Mouse (Mus musculus) CH12.LX (cell line): ENCODE data around the gene Lyz1. TPM values are rescaled to one million over a fixed set of nuclear protein-coding genes. Genes with fewer than 3 reads are reported as not detected.

Experiments used
- DNase-seq: peaks from one replicate; pipeline ENCODE4 v3.0.0-alpha.2; 2013; ENCODE audit errors: extremely low read depth
- H3K27ac ChIP-seq: 2 replicates; pipeline ENCODE4 v1.5.1; 2012; ENCODE audit warnings: low read depth, mild to moderate bottlenecking, control low read depth, moderate library complexity; ENCODE audit not compliant: insufficient read depth
- H3K27me3 ChIP-seq: replicated peaks from 2 replicates; pipeline ENCODE3; 2012; ENCODE audit warnings: inconsistent platforms
- H3K36me3 ChIP-seq, 2 experiments: replicated peaks in 1 of 2; 2 replicates each; pipeline versions ENCODE3 to v1.6.1; 2012; ENCODE audit warnings: inconsistent platforms in 1 of 2, low read length in 1 of 2, mild to moderate bottlenecking in 1 of 2, mixed read lengths in 1 of 2, moderate library complexity in 1 of 2; ENCODE audit not compliant: control insufficient read depth in 1 of 2, insufficient read depth in 1 of 2
- H3K4me1 ChIP-seq, 2 experiments: 2 replicates each; pipeline ENCODE4 v1.6.1; 2012; ENCODE audit warnings: inconsistent platforms in 1 of 2, moderate library complexity in 1 of 2; ENCODE audit not compliant: insufficient read depth in 2 of 2, control insufficient read depth in 1 of 2
- H3K4me2 ChIP-seq: 2 replicates; pipeline ENCODE4 v1.6.1; 2012; ENCODE audit warnings: low read depth, mild to moderate bottlenecking, control low read depth; ENCODE audit not compliant: poor library complexity, insufficient read depth, severe bottlenecking
- H3K4me3 ChIP-seq, 3 experiments: fragments of 150-350 bp in 1 of 3; sonication (generic) in 1 of 3; replicated peaks in 1 of 3; 2 replicates each; pipeline versions ENCODE3 to v1.5.1; 2011 to 2012; ENCODE audit warnings: low read depth in 2 of 3, low read length in 2 of 3, mild to moderate bottlenecking in 2 of 3, moderate library complexity in 2 of 3, control low read depth in 1 of 3, improper control_type of control experiment in 1 of 3, inconsistent platforms in 1 of 3, mixed read lengths in 1 of 3; ENCODE audit not compliant: poor library complexity in 1 of 3
- H3K79me2 ChIP-seq: replicated peaks from 2 replicates; pipeline ENCODE4 v1.6.1; 2012; ENCODE audit warnings: mild to moderate bottlenecking, moderate library complexity; ENCODE audit not compliant: control insufficient read depth, poor library complexity, insufficient read depth, severe bottlenecking; ENCODE audit errors: extremely low read depth
- H3K9ac ChIP-seq: 2 replicates; pipeline ENCODE4 v1.6.1; 2012; ENCODE audit warnings: low read depth, mild to moderate bottlenecking, control low read depth, moderate library complexity; ENCODE audit not compliant: insufficient read depth
- H3K9me3 ChIP-seq: replicated peaks from 2 replicates; pipeline ENCODE3; 2012; ENCODE audit warnings: low read length, inconsistent platforms, mixed read lengths
- CHD1 ChIP-seq: IDR thresholded peaks from 2 replicates; pipeline ENCODE4 v1.6.1; 2012; ENCODE audit warnings: low read depth, low read length, improper control_type of control experiment, inconsistent platforms
- CTCF ChIP-seq, 2 experiments: IDR thresholded peaks in 1 of 2; conservative IDR thresholded peaks in 1 of 2; 2 replicates each; pipeline ENCODE4 v1.5.1; 2011 to 2012; ENCODE audit warnings: low read depth in 2 of 2, low read length in 2 of 2, improper control_type of control experiment in 1 of 2, inconsistent platforms in 1 of 2, mild to moderate bottlenecking in 1 of 2, moderate library complexity in 1 of 2
- IRF4 ChIP-seq: IDR thresholded peaks from 2 replicates; pipeline ENCODE4 v1.6.1; 2014; ENCODE audit warnings: low read depth, mild to moderate bottlenecking, inconsistent platforms, low read length, improper control_type of control experiment
- KAT2A ChIP-seq: IDR thresholded peaks from 2 replicates; pipeline ENCODE4 v1.6.1; 2012; ENCODE audit warnings: low read length, improper control_type of control experiment, inconsistent platforms; ENCODE audit not compliant: insufficient replicate concordance
- MAFK ChIP-seq: IDR thresholded peaks from 2 replicates; pipeline ENCODE4 v1.6.1; 2011; ENCODE audit warnings: low read length, improper control_type of control experiment; ENCODE audit not compliant: insufficient replicate concordance
- MYC ChIP-seq: IDR thresholded peaks from 2 replicates; pipeline ENCODE4 v1.6.1; 2011; ENCODE audit warnings: low read depth, mild to moderate bottlenecking, improper control_type of control experiment, low read length
- NELFE ChIP-seq: IDR thresholded peaks from 2 replicates; pipeline ENCODE4 v1.6.1; 2011; ENCODE audit warnings: low read depth, low read length, improper control_type of control experiment
- NRF1 ChIP-seq: IDR thresholded peaks from 2 replicates; pipeline ENCODE4 v1.6.1; 2014; ENCODE audit warnings: low read depth, mild to moderate bottlenecking, inconsistent platforms, low read length, improper control_type of control experiment, moderate library complexity
- POLR2AphosphoS2 ChIP-seq: IDR thresholded peaks from 2 replicates; pipeline ENCODE4 v1.6.1; 2011; ENCODE audit warnings: low read depth, low read length, improper control_type of control experiment
- RAD21 ChIP-seq: IDR thresholded peaks from 2 replicates; pipeline ENCODE4 v1.6.1; 2011; ENCODE audit warnings: low read depth, mild to moderate bottlenecking, low read length, improper control_type of control experiment, moderate library complexity
- SMC3 ChIP-seq: IDR thresholded peaks from 2 replicates; pipeline ENCODE4 v1.6.1; 2011; ENCODE audit warnings: low read depth, low read length, improper control_type of control experiment
- TBP ChIP-seq: conservative IDR thresholded peaks from 2 replicates; pipeline ENCODE4 v1.6.1; 2011; ENCODE audit warnings: low read depth, low read length, improper control_type of control experiment
- TCF12 ChIP-seq: IDR thresholded peaks from 2 replicates; pipeline ENCODE4 v1.6.1; 2014; ENCODE audit warnings: low read depth, mild to moderate bottlenecking, inconsistent platforms, low read length, improper control_type of control experiment
- USF2 ChIP-seq: conservative IDR thresholded peaks from 2 replicates; pipeline ENCODE4 v1.6.1; 2011; ENCODE audit warnings: low read depth, low read length, improper control_type of control experiment
- ZKSCAN1 ChIP-seq: IDR thresholded peaks from 2 replicates; pipeline ENCODE4 v1.6.1; 2012; ENCODE audit warnings: low read depth, inconsistent platforms, low read length, improper control_type of control experiment, borderline replicate concordance
- ZNF384 ChIP-seq: IDR thresholded peaks from 2 replicates; pipeline ENCODE4 v1.6.1; 2012; ENCODE audit warnings: low read depth, low read length, improper control_type of control experiment, inconsistent platforms
- dilution Hi-C: fragments of 300-500 bp; cut with MboI; formaldehyde crosslinking; loops from 2 replicates; pipeline ENCODE4 v1.14.3; 2020; ENCODE audit warnings: low sequenced_read_pairs; ENCODE audit not compliant: extremely low pct_unique_long_range_greater_than_20kb, extremely low pct_ligation_motif_present
- in situ Hi-C: fragments of 300-500 bp; cut with MboI; formaldehyde crosslinking; loops from 3 replicates; pipeline ENCODE4 v1.14.3; 2019; ENCODE audit warnings: low sequenced_read_pairs, low pct_ligation_motif_present, low pct_unique_long_range_greater_than_20kb, mixed read lengths
- polyA plus RNA-seq: library from polyadenylated mRNA; unstranded; fragments of >175 nt; gene quantifications from 2 replicates; pipeline ENCODE4 v1.2.1, GENCODE M21; 2012; ENCODE audit warnings: low read depth; ENCODE audit not compliant: insufficient read length
- total RNA-seq, 2 experiments: library from RNA; depleted of rRNA; stranded (reverse); fragments of 300-350 nt in 1 of 2; fragments of >200 nt in 1 of 2; gene quantifications; 2 replicates each; pipeline ENCODE4 v1.2.3; 2012 to 2014

Lyz1 gene
- total and polyA plus RNA-seq, 3 experiments: not detected

DNA sequence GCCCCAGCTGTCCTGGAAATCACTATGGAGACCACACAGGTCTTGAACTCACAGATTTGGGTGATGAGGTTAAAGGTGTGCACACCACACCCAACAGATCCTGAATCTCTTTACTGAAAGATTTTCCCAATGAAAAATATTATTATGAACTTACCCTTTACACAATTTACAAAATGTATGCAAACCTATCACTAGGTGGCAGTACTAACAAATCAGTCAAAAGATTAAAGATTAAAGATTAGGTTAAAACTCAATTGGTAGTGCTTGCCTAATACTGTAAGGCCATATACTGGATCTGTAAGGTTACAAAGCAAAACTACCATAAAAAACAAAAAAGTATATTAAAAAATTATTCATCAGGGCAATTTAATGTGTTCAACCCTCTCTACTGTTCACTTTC is 45.3 kb upstream of the Lyz1 start:
- dilution Hi-C loops (no loop called here), in situ Hi-C loops (no loop called here)
- Histone ChIP-seq H3K4me2 (no peak overlapping the region), H3K4me1 (peaks cover 0 to 22% of the 10 kb centered on the region in 2 experiments; a peak in 2 of 4 replicates), H3K4me3 (no peak overlapping the region), H3K9ac (no peak overlapping the region), H3K27me3 (no peaks in the 10 kb centered on the region), H3K36me3 (peaks cover 0 to 20% of the 10 kb centered on the region in 2 experiments), H3K27ac (no peak overlapping the region), H3K79me2 (no peaks in the 10 kb centered on the region), H3K9me3 (no peaks in the 10 kb centered on the region)
- no peak for DNase-seq
- TF ChIP-seq RAD21 (peak; percentile 31), KAT2A (no peak), CTCF (conservative IDR thresholded peaks at IDR 0.05 in 1 of 2, IDR thresholded peaks at IDR 0.05 in 1 of 2; ENCODE audit: low read depth in 2 of 2, low read length in 2 of 2) (peak in 1 of 2 experiments; percentile 41; a peak in 2 of 4 replicates), SMC3 (peak; percentile 17; the same call in 1 of the 2 replicates)

DNA sequence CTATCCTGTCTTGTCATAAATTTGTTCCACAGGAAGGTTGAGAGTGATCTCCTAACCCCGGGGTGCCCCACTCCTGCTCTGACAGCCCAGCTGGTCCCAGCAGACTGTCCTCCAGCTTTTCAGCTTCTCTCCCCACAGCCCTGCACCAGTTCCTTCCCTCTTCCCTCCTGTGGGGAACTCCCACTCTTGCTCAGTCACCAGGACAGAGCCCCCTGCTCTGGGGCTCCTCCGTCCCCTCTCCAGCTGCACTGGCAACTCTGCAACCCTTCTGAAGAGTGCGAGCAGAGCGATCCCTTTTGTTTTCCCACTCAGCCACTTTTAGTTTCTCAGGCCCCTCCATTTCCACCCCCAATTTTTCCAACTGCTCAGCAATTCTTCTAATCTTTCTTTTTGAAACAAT is 43.0 kb upstream of the Lyz1 start:
- Histone ChIP-seq H3K9ac (no peak overlapping the region), H3K36me3 (peaks cover 0 to 10% of the 10 kb centered on the region in 2 experiments), H3K9me3 (no peaks in the 10 kb centered on the region), H3K27me3 (no peaks in the 10 kb centered on the region), H3K79me2 (no peaks in the 10 kb centered on the region), H3K4me1 (peaks cover 0 to 22% of the 10 kb centered on the region in 2 experiments; a peak in 2 of 4 replicates), H3K4me2 (no peak overlapping the region), H3K27ac (no peak overlapping the region), H3K4me3 (no peak overlapping the region)
- TF ChIP-seq TBP: no peak
- no peak for TF ChIP-seq TCF12
- no peak for TF ChIP-seq USF2
- TF ChIP-seq MYC: no peak
- TF ChIP-seq CHD1: no peak
- no peak for TF ChIP-seq RAD21
- TF ChIP-seq ZKSCAN1: no peak
- no peak for TF ChIP-seq POLR2AphosphoS2
- TF ChIP-seq NRF1: no peak
- TF ChIP-seq IRF4: no peak
- in situ Hi-C loops: no loop called here
- DNase-seq: no peak
- dilution Hi-C loops: no loop called here

DNA sequence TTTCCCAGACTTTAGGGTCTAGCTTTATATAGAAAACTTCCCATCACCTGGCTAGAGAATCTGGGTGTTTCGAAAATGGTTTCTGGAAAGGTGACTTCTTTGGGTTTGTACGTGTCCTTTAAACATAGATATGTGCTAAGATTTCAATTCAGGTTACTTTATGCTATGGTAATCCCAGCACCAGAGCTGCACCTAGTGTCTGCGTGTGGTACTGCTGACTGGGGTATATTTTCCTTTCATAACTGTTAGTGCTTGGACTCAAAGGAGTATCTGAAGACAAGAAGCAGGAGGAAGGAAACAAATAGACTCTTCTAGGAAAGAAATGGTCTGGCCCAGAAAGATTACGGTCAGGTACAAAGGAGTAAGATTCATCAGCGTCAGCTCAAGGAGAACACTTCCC is 37.9 kb upstream of the Lyz1 start:
- H3K27ac ChIP-seq: no peak overlapping the region
- no peaks in the 10 kb centered on the region for H3K36me3 ChIP-seq
- TF ChIP-seq CTCF (conservative IDR thresholded peaks at IDR 0.05 in 1 of 2, IDR thresholded peaks at IDR 0.05 in 1 of 2; ENCODE audit: low read depth in 2 of 2, low read length in 2 of 2) (peak; percentile 35 to 75; a peak in 3 of 4 replicates), RAD21 (peak; percentile 73), ZNF384 (no peak), ZKSCAN1 (no peak), NELFE (0 out of 2 replicates have a peak, but pooled peaks have one; percentile 28), SMC3 (peak; percentile 61), MAFK (peak; percentile 75)
- in situ Hi-C loops: no loop called here
- DNase-seq: peak; percentile 39
- H3K9ac ChIP-seq: no peak overlapping the region
- H3K9me3 ChIP-seq: no peaks in the 10 kb centered on the region
- H3K4me2 ChIP-seq: no peak overlapping the region
- no peak overlapping the region for H3K4me3 ChIP-seq
- dilution Hi-C loops: no loop called here
- no peaks in the 10 kb centered on the region for H3K79me2 ChIP-seq
- peaks cover 0 to 4% of the 10 kb centered on the region in 2 experiments; a peak in 2 of 4 replicates for H3K4me1 ChIP-seq
- no peaks in the 10 kb centered on the region for H3K27me3 ChIP-seq
